Mouse (Mus musculus): ENCODE measurements around the gene Armcx1. TPM values are rescaled to one million over a fixed set of nuclear protein-coding genes. Genes with fewer than 3 reads are reported as not detected.
"Not testable (repeated sequence)": the region's sequence is repeated elsewhere in the genome, so short reads cannot be mapped to it uniquely, and the experiment has no call there.

The Armcx1 gene
- polyA plus RNA-seq, 1 experiment from 2014 or later = 89.1 TPM

GRCm38 (mm10) chrX:134729778-134730177 is 12.0 kb downstream of the Armcx1 start:
- Histone ChIP-seq H3K4me1 (no peaks in the 10 kb centered on the region), H3K4me2 (no peak overlapping the region), H3K4me3 (no peak overlapping the region), H3K9me3 (no peaks in the 10 kb centered on the region), H3K27ac (no peak overlapping the region), H3K27me3 (replicated peaks) (peaks cover 6% of the 10 kb centered on the region; the same call in 1 of the 2 replicates), H3K9ac (no peak overlapping the region), H3K36me3 (replicated peaks) (no peaks in the 10 kb centered on the region)
- no peak for ATAC-seq (replicated peaks)
- WGBS = 46% methylated on average over 4 of the region's 4 CpGs

- H3K36me3 ChIP-seq (replicated peaks) = no peaks in the 10 kb centered on the region
- H3K27me3 ChIP-seq (replicated peaks) = peaks cover 3% of the 10 kb centered on the region; the same call in 1 of the 2 replicates
- H3K4me3 ChIP-seq = no peak overlapping the region
- no peak overlapping the region for H3K4me2 ChIP-seq
- WGBS = 100% methylated on average over 1 of the region's 1 CpGs
- H3K9ac ChIP-seq = no peak overlapping the region
- no peak overlapping the region for H3K27ac ChIP-seq
- ATAC-seq (replicated peaks) = no peak
- H3K9me3 ChIP-seq = no peaks in the 10 kb centered on the region
- H3K4me1 ChIP-seq = no peaks in the 10 kb centered on the region
Observed at GRCm38 (mm10) chrX:134737796-134738195, 20.0 kb downstream of the Armcx1 start.

- Histone ChIP-seq H3K4me3 (no peak overlapping the region), H3K4me2 (no peak overlapping the region), H3K4me1 (no peaks in the 10 kb centered on the region), H3K36me3 (replicated peaks) (no peaks in the 10 kb centered on the region), H3K9me3 (no peaks in the 10 kb centered on the region), H3K9ac (no peak overlapping the region), H3K27ac (no peak overlapping the region), H3K27me3 (replicated peaks) (peaks cover 5% of the 10 kb centered on the region; the same call in 1 of the 2 replicates)
- ATAC-seq (replicated peaks) = no peak
- WGBS = 68% methylated on average over 4 of the region's 4 CpGs
Observed at GRCm38 (mm10) chrX:134739160-134739559, 21.4 kb downstream of the Armcx1 start.

GRCm38 (mm10) chrX:134741862-134742261 is 24.1 kb downstream of the Armcx1 start:
- H3K36me3 ChIP-seq (replicated peaks) = no peaks in the 10 kb centered on the region
- no peak overlapping the region for H3K4me2 ChIP-seq
- H3K4me3 ChIP-seq = no peak overlapping the region
- WGBS = 76% methylated on average over 5 of the region's 5 CpGs
- no peak for ATAC-seq (replicated peaks)
- H3K27me3 ChIP-seq (replicated peaks) = peaks cover 5% of the 10 kb centered on the region; the same call in 1 of the 2 replicates
- no peaks in the 10 kb centered on the region for H3K9me3 ChIP-seq
- no peak overlapping the region for H3K9ac ChIP-seq
- no peak overlapping the region for H3K27ac ChIP-seq
- H3K4me1 ChIP-seq = no peaks in the 10 kb centered on the region

GRCm38 (mm10) chrX:134746459-134746858 is 28.7 kb downstream of the Armcx1 start:
- Histone ChIP-seq H3K27ac (no peak overlapping the region), H3K9me3 (no peaks in the 10 kb centered on the region), H3K36me3 (replicated peaks) (no peaks in the 10 kb centered on the region), H3K27me3 (replicated peaks) (peaks cover 3% of the 10 kb centered on the region; the same call in 1 of the 2 replicates), H3K4me3 (no peak overlapping the region), H3K4me1 (peaks cover 8% of the 10 kb centered on the region), H3K4me2 (no peak overlapping the region), H3K9ac (no peak overlapping the region)
- WGBS = 32% methylated on average over 5 of the region's 5 CpGs
- peak; percentile 41; the same call in 1 of the 2 replicates for ATAC-seq (replicated peaks)

- Histone ChIP-seq H3K9me3 (no peaks in the 10 kb centered on the region), H3K9ac (peak within 1 kb of the TSS; percentile 64), H3K4me1 (peaks cover 8% of the 10 kb centered on the region), H3K4me2 (peak within 1 kb of the TSS; percentile 54), H3K27ac (peak within 1 kb of the TSS; percentile 87), H3K4me3 (peak within 1 kb of the TSS; percentile 53), H3K36me3 (replicated peaks) (no peaks in the 10 kb centered on the region), H3K27me3 (replicated peaks) (peaks cover 5% of the 10 kb centered on the region)
- 26% methylated on average over 36 of the region's 36 CpGs for WGBS
- ATAC-seq (replicated peaks) = peak; percentile 94
Observed at GRCm38 (mm10) chrX:134750764-134751592, 33.2 kb downstream of the Armcx1 start, which contains the start of gene Armcx6. TSS of gene Armcx6 (minus strand) at chrX:134751417.

- 47% methylated on average over 2 of the region's 2 CpGs for WGBS
- no peaks in the 10 kb centered on the region for H3K36me3 ChIP-seq (replicated peaks)
- no peak overlapping the region for H3K27ac ChIP-seq
- peaks cover 8% of the 10 kb centered on the region for H3K4me1 ChIP-seq
- no peak for ATAC-seq (replicated peaks)
- H3K27me3 ChIP-seq (replicated peaks) = peaks cover 5% of the 10 kb centered on the region; the same call in 1 of the 2 replicates
- H3K4me3 ChIP-seq = no peak overlapping the region
- no peak overlapping the region for H3K9ac ChIP-seq
- no peaks in the 10 kb centered on the region for H3K9me3 ChIP-seq
- no peak overlapping the region for H3K4me2 ChIP-seq
Observed at GRCm38 (mm10) chrX:134751910-134752309, 34.1 kb downstream of the Armcx1 start.

GRCm38 (mm10) chrX:134752584-134752983 is 34.8 kb downstream of the Armcx1 start:
- no peak overlapping the region for H3K4me2 ChIP-seq
- H3K27ac ChIP-seq = no peak overlapping the region
- ATAC-seq (replicated peaks) = no peak
- no peaks in the 10 kb centered on the region for H3K36me3 ChIP-seq (replicated peaks)
- H3K9ac ChIP-seq = no peak overlapping the region
- H3K27me3 ChIP-seq (replicated peaks) = peaks cover 5% of the 10 kb centered on the region; the same call in 1 of the 2 replicates
- peaks cover 8% of the 10 kb centered on the region for H3K4me1 ChIP-seq
- no peak overlapping the region for H3K4me3 ChIP-seq
- 24% methylated on average over 4 of the region's 4 CpGs for WGBS
- no peaks in the 10 kb centered on the region for H3K9me3 ChIP-seq

- Histone ChIP-seq H3K4me3 (peak within 1 kb of the TSS; percentile 53), H3K36me3 (replicated peaks) (no peaks in the 10 kb centered on the region), H3K4me1 (peaks cover 6% of the 10 kb centered on the region; the same call in 1 of the 2 replicates), H3K9ac (peak within 1 kb of the TSS; percentile 52), H3K27me3 (replicated peaks) (peaks cover 5% of the 10 kb centered on the region; the same call in 1 of the 2 replicates), H3K4me2 (peak within 1 kb of the TSS; percentile 51), H3K9me3 (no peaks in the 10 kb centered on the region), H3K27ac (peak within 1 kb of the TSS; percentile 69)
- ATAC-seq (replicated peaks) = peak; percentile 94
- 29% methylated on average over 46 of the region's 46 CpGs for WGBS
Observed at GRCm38 (mm10) chrX:134756434-134757292, 38.9 kb downstream of the Armcx1 start, which contains the start of gene Armcx3. TSS of gene Armcx3 (plus strand) at chrX:134756595.

- 25% methylated on average over 13 of the region's 13 CpGs for WGBS
- peaks cover 6% of the 10 kb centered on the region; the same call in 1 of the 2 replicates for H3K4me1 ChIP-seq
- peak overlapping the region; percentile 69; the same call in 1 of the 2 replicates for H3K27ac ChIP-seq
- peak overlapping the region; percentile 53 for H3K4me3 ChIP-seq
- no peaks in the 10 kb centered on the region for H3K36me3 ChIP-seq (replicated peaks)
- H3K4me2 ChIP-seq = peak overlapping the region; percentile 51
- no peaks in the 10 kb centered on the region for H3K9me3 ChIP-seq
- ATAC-seq (replicated peaks) = peak; percentile 50
- H3K27me3 ChIP-seq (replicated peaks) = peaks cover 3% of the 10 kb centered on the region; the same call in 1 of the 2 replicates
- peak overlapping the region; percentile 52 for H3K9ac ChIP-seq
Observed at GRCm38 (mm10) chrX:134757293-134757995, 39.7 kb downstream of the Armcx1 start.

- not testable (repeated sequence) for H3K4me2 ChIP-seq; H3K36me3 ChIP-seq (replicated peaks); H3K4me1 ChIP-seq; H3K27ac ChIP-seq; H3K27me3 ChIP-seq (replicated peaks); ATAC-seq (replicated peaks); H3K9me3 ChIP-seq; H3K4me3 ChIP-seq; H3K9ac ChIP-seq
- WGBS = 56% methylated on average over 4 of the region's 4 CpGs
Observed at GRCm38 (mm10) chrX:134763428-134764198, 45.9 kb downstream of the Armcx1 start.

Measured in midbrain, embryonic 15.5 days (tissue).